Mouse (Mus musculus): ENCODE measurements around the gene Cwf19l2.
"Not testable (repeated sequence)": the region's sequence is repeated elsewhere in the genome, so short reads cannot be mapped to it uniquely, and the experiment has no call there.

Cwf19l2 gene

GRCm38 (mm10) chr9:3403251-3404208 lies at the start of gene Cwf19l2:
Gene Cwf19l2 (plus strand): TSS chr9:3403592.
- peak; percentile 78 to 85 for DNase-seq (ENCODE audit: low read depth in 2 of 2, low spot score in 2 of 2)

- DNase-seq (ENCODE audit: low read depth in 2 of 2, low spot score in 2 of 2) = not testable (repeated sequence)
Observed at GRCm38 (mm10) chr9:3376323-3376722, 27.1 kb upstream of the Cwf19l2 start.

DNA sequence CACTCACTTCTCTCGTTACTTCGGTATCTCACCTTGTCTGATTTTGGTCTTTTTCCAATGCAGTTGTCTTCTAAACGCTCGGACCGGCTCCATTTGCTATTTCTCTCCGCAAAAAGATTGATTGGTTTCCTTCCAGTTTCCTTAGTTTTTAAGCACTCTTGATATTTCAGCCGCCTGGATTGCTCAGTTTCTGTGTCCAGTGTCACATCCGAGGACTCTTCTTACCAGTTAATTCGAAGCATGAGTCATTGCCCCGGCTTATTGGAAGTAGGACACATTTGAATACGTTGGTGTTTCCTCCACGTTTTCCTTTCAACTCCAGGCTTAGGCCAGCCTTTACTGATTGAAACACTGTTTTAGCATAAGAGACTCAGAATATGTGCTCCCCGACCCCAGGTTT lies 980 bp downstream of the Cwf19l2 start:
- DNase-seq (ENCODE audit: low read depth in 2 of 2, low spot score in 2 of 2) = peak in 1 of 2 experiments; percentile 21

DNA sequence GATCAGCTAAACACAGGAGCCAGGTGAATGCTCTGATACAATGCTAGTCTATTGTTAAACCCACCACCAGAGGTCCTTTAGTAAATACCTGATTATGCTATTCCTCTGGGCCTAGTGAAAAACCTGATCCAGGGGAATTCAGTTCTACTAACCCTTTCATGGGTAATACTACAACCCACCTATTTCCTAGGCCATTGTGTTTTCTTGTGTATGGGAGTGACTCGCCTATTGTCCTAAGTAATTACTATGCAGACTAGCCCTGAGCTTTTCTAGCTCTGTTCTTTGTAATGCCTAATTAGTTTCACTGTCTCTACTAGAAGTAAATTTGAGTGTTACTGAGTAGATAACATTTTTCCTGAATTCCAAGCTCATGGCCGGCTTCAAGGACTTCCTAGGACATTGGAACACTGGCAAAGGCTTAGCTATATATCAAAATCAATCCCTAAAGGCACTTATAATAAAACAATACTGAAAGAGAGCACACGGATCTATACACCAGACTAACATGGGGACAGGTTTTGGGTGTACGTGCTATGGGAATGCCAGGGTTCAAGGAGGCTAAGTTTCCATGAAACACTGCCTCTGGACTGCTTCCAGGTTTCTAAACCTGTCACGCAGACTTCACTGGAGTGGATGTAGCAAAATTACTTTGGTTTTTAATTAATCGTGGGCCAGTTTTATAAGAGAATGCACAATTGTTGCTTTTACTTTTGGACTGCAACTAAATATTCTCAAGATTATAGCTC lies 36.3 kb downstream of the Cwf19l2 start:
- not testable (repeated sequence) for DNase-seq (ENCODE audit: low read depth in 2 of 2, low spot score in 2 of 2)

- DNase-seq (ENCODE audit: low read depth in 2 of 2, low spot score in 2 of 2) = no peak
Observed at GRCm38 (mm10) chr9:3471897-3472296, 68.5 kb downstream of the Cwf19l2 start.

DNA sequence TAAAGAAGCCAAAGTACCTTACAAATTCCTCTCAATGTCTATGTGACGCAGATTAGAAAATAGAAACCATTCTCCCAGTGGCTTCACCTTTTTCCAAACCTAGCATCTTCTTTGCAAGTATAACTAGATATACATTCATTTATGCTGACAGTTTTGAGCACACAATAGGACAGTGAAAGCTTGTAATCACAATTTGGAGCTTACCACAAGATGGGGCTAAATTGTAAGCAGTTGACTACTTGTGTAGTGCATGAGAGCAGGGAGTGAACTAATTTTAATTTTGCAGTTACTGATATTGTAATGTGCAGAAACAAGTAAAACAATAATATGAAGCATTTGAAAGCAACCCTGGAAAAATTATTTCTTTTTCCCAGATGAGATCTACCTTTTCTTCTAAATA lies 115.3 kb downstream of the Cwf19l2 start:
- DNase-seq (ENCODE audit: low read depth in 2 of 2, low spot score in 2 of 2) = no peak

GRCm38 (mm10) chr9:3519178-3519577 lies 115.8 kb downstream of the Cwf19l2 start:
- no peak for DNase-seq (ENCODE audit: low read depth in 2 of 2, low spot score in 2 of 2)

GRCm38 (mm10) chr9:3521031-3521430 lies 117.6 kb downstream of the Cwf19l2 start:
- no peak for DNase-seq (ENCODE audit: low read depth in 2 of 2, low spot score in 2 of 2)

All from CD8-positive naive resting alpha-beta T cell, adult 2 months (primary cell).